Mouse (Mus musculus) layer of hippocampus, postnatal 36 days (tissue): Measurements from ENCODE around the gene Ppp6r3. TPM values are rescaled to one million over a fixed set of nuclear protein-coding genes. Genes with fewer than 3 reads are reported as not detected.
"Not testable (repeated sequence)": the region's sequence is repeated elsewhere in the genome, so short reads cannot be mapped to it uniquely, and the experiment has no call there.

Source experiments
- DNase-seq, 2 experiments: peaks; one replicate each; pipeline ENCODE4 v3.0.0; 2022
- total RNA-seq, 2 experiments: library from RNA; stranded (reverse); gene quantifications; 2 replicates each; pipeline ENCODE4 v1.2.3; 2021

Ppp6r3 gene
- 10 to 100 TPM; 82.0 to 89.2 TPM for total RNA-seq

GRCm38 (mm10) chr19:3575632-3576384, at the start of gene Ppp6r3:
TSS of gene Ppp6r3 (minus strand) at chr19:3575749.
- DNase-seq, result peak; percentile 96 to 97

- no peak for DNase-seq
Measured at GRCm38 (mm10) chr19:3625111-3625510, 49.6 kb upstream of the Ppp6r3 start.

GRCm38 (mm10) chr19:3623824-3624223, 48.3 kb upstream of the Ppp6r3 start:
- peak; percentile 26 to 29 for DNase-seq

GRCm38 (mm10) chr19:3623294-3623693, 47.7 kb upstream of the Ppp6r3 start:
- no peak for DNase-seq

- no peak for DNase-seq
Measured at GRCm38 (mm10) chr19:3620871-3621270, 45.3 kb upstream of the Ppp6r3 start.

GRCm38 (mm10) chr19:3619359-3619758, 43.8 kb upstream of the Ppp6r3 start:
- no peak for DNase-seq

GRCm38 (mm10) chr19:3613991-3614390, 38.4 kb upstream of the Ppp6r3 start:
- no peak for DNase-seq

- DNase-seq, result no peak
Measured at GRCm38 (mm10) chr19:3612534-3613273, 37.2 kb upstream of the Ppp6r3 start.

GRCm38 (mm10) chr19:3611730-3612129, 36.2 kb upstream of the Ppp6r3 start:
- DNase-seq, result no peak

GRCm38 (mm10) chr19:3610886-3611285, 35.3 kb upstream of the Ppp6r3 start:
- DNase-seq, result no peak

GRCm38 (mm10) chr19:3609826-3610225, 34.3 kb upstream of the Ppp6r3 start:
- DNase-seq, result no peak

- DNase-seq, result no peak
Measured at GRCm38 (mm10) chr19:3594316-3594715, 18.8 kb upstream of the Ppp6r3 start.

GRCm38 (mm10) chr19:3593379-3594055, 18.0 kb upstream of the Ppp6r3 start:
- no peak for DNase-seq

GRCm38 (mm10) chr19:3589968-3590367, 14.4 kb upstream of the Ppp6r3 start:
- DNase-seq, result no peak

GRCm38 (mm10) chr19:3589547-3589946, 14.0 kb upstream of the Ppp6r3 start:
- DNase-seq, result no peak

GRCm38 (mm10) chr19:3587729-3588128, 12.2 kb upstream of the Ppp6r3 start:
- not testable (repeated sequence) for DNase-seq

- peak; percentile 42 for DNase-seq
Measured at GRCm38 (mm10) chr19:3586540-3586939, 11.0 kb upstream of the Ppp6r3 start.

GRCm38 (mm10) chr19:3586026-3586425, 10.5 kb upstream of the Ppp6r3 start:
- DNase-seq, result no peak

GRCm38 (mm10) chr19:3581326-3581725, 5.8 kb upstream of the Ppp6r3 start:
- DNase-seq, result peak; percentile 70 to 71

- DNase-seq, result no peak
Measured at GRCm38 (mm10) chr19:3577911-3578290, 2.4 kb upstream of the Ppp6r3 start.

- DNase-seq, result no peak
Measured at GRCm38 (mm10) chr19:3577265-3577910, 1.8 kb upstream of the Ppp6r3 start.

GRCm38 (mm10) chr19:3576451-3577264, 1.1 kb upstream of the Ppp6r3 start:
- DNase-seq, result peak in 1 of 2 experiments; percentile 27
